Mouse (Mus musculus) small intestine, adult 2 months (tissue): Measurements from ENCODE around the gene Adgra3.

ENCODE experiments used
- CTCF ChIP-seq: fragments of 200-500 bp; IDR thresholded peaks from 2 replicates; pipeline ENCODE4 v1.5.1; 2012; ENCODE audit warnings: low read depth, mild to moderate bottlenecking, control low read depth, inconsistent platforms, low read length, moderate library complexity, mixed read lengths; ENCODE audit not compliant: insufficient replicate concordance, insufficient read length; ENCODE audit errors: extremely low read depth
- POLR2A ChIP-seq: fragments of 200-500 bp; IDR thresholded peaks from 2 replicates; pipeline ENCODE4 v1.6.1; 2012; ENCODE audit warnings: low read depth, mild to moderate bottlenecking, control low read depth, inconsistent platforms, low read length, moderate library complexity

DNA sequence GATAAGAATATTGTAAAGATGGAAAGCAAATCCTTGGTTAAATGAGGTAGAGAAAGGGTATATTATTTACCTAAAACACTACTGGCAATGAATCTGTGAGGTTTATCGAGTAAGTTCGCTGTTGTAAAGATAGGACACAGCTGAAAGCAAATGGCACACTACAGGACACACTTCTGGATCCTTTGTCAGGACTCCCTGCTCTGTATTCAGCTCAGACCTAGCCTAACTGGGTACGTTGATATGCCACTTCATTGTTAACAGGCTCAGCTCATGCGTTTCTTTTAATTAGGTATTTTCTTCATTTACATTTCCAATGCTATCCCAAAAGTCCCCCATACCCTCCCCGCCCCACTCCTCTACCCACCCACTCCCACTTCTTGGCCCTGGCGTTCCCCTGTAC lies 61.8 kb downstream of the Adgra3 start:
- TF ChIP-seq CTCF, result no peak
- no peak for TF ChIP-seq POLR2A
